Mouse (Mus musculus) right cerebral cortex, adult 2 months (tissue): ENCODE measurements at regions not wholly inside any gene's neighbourhood (a gene's known extent, or its start where the extent isn't known, plus 50 kb on each side); places are given as distances from the start of the nearest gene placed in this dataset.

ENCODE experiments used
- DNase-seq, 2 experiments: peaks; one replicate each; pipeline ENCODE4 v3.0.0; 2021 to 2022; ENCODE audit warnings: low spot score in 2 of 2

- peak; percentile 15 to 28 for DNase-seq
Measured at GRCm38 (mm10) chr10:46826639-46827038, 1249.0 kb downstream of the Hace1 start.

- DNase-seq = no peak
Measured at GRCm38 (mm10) chr10:46827109-46827812, 1249.6 kb downstream of the Hace1 start.

- no peak for DNase-seq
Measured at GRCm38 (mm10) chr10:46828164-46828563, 1250.5 kb downstream of the Hace1 start.

- no peak for DNase-seq
Measured at GRCm38 (mm10) chr10:46845578-46846314, 1268.1 kb downstream of the Hace1 start.
